Mouse (Mus musculus): ENCODE data around the gene Clns1a.

- TF ChIP-seq GATA1 (IDR thresholded peaks at IDR 0.05; ENCODE audit: borderline replicate concordance, low read length), result no peak
- TF ChIP-seq FLI1 (IDR thresholded peaks at IDR 0.05; ENCODE audit: low read length), result no peak
Measured at GRCm38 (mm10) chr7:97679239-97679638, 17.2 kb upstream of the Clns1a start.

Data from megakaryocyte, embryonic 14.5 days (primary cell).